Mouse (Mus musculus) bone marrow, adult 2 months (tissue): ENCODE data around the gene Nova2.

Experiments
- CTCF ChIP-seq: fragments of 200-500 bp; IDR thresholded peaks from 2 replicates; pipeline ENCODE4 v1.5.1; 2011; ENCODE audit warnings: low read length, control low read depth; ENCODE audit not compliant: control insufficient read depth, insufficient read depth
- POLR2A ChIP-seq: fragments of 200-500 bp; IDR thresholded peaks from 2 replicates; pipeline ENCODE4 v1.6.1; 2011; ENCODE audit warnings: low read depth, mild to moderate bottlenecking, control low read depth, low read length, borderline replicate concordance; ENCODE audit not compliant: control insufficient read depth

DNA sequence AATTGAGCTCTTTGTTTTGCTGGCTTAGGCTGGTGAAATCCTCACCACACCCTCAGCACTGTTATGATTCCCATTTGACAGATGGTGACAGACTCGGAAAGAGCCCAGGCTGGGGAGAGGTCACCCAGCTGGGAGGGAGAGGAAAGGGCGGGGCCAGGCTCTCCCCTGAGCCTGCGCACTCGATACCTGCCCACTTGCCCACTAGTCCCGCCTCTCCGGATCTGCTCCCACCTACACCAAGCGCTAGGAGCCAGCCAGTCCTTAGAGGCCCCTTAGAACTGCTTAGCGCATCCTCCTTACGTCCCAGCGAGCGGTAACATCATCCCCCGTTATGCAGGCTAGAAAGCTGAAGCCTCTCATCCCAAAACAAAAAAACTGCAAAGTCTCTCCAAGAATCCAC lies 4.6 kb upstream of the Nova2 start:
- TF ChIP-seq CTCF (no peak), POLR2A (no peak)
